ENCODE assay signal across 16 mouse cellular contexts in genomic region chr12:83925160-83925703, GRCm38 (mm10). TPM values are rescaled to one million over a fixed set of nuclear protein-coding genes. Genes with fewer than 3 reads are reported as not detected.
DNase-seq lines count a peak whose midpoint lies in the region; ATAC-seq and TF ChIP-seq lines count a peak whose summit lies in the region.
"Had no signal": no experiment of that assay in that cellular context is flagged by ENCODE, and none has a peak within 500 bp of the region (broad histone marks: within the 10 kb centered on the region; RNA-seq: fewer than 3 reads in every experiment).

No protein-coding gene starts in this region.

- H3K4me1 ChIP-seq in heart, embryonic 13.5 days: peaks cover 70% of the 10 kb centered on the region
- peaks cover 41% of the 10 kb centered on the region for H3K4me1 ChIP-seq in heart, embryonic 16.5 days (ENCODE audit: control insufficient read depth, insufficient read depth, low read length)
- peaks cover 16% of the 10 kb centered on the region; the same call in 1 of the 2 replicates for H3K4me1 ChIP-seq in kidney, embryonic 14.5 days (ENCODE audit: control insufficient read depth, insufficient read depth, low read length)
- peaks cover 2 to 18% of the 10 kb centered on the region in 2 experiments; a peak in 3 of 4 replicates for H3K4me1 ChIP-seq in liver, embryonic 14.5 days (replicated peaks; ENCODE audit: control insufficient read depth in 2 of 2, insufficient read depth in 2 of 2, low read length in 1 of 2)
- H3K4me1 ChIP-seq in forebrain, embryonic 16.5 days (replicated peaks; ENCODE audit: control insufficient read depth, insufficient read depth, low read length): peaks cover 10% of the 10 kb centered on the region

- ATAC-seq in heart, embryonic 13.5 days (ENCODE audit: extremely low read depth, insufficient number of reproducible peaks, low FRiP score, low TSS enrichment): no peak
- no peak for ATAC-seq in heart, embryonic 16.5 days (replicated peaks; ENCODE audit: extremely low read depth, insufficient read depth, low FRiP score)
- no peak for ATAC-seq in kidney, embryonic 14.5 days (ENCODE audit: low FRiP score, low TSS enrichment)
- no peak for ATAC-seq in liver, embryonic 14.5 days (ENCODE audit: insufficient read depth)
- ATAC-seq in forebrain, embryonic 16.5 days: no peak
- ATAC-seq in inflammation-experienced regulatory T-cells, adult 6 months: no peak
- ATAC-seq: forebrain, embryonic 13.5 days; midbrain, embryonic 13.5 days had no signal

- 31% methylated on average over 7 of the region's 7 CpGs for WGBS in heart, embryonic 13.5 days
- WGBS in heart, embryonic 16.5 days: 36% methylated on average over 7 of the region's 7 CpGs
- WGBS in kidney, embryonic 14.5 days: 60% methylated on average over 7 of the region's 7 CpGs
- WGBS in liver, embryonic 14.5 days (ENCODE audit: insufficient replicate concordance): 57% methylated on average over 7 of the region's 7 CpGs
- WGBS in forebrain, embryonic 16.5 days: 59% methylated on average over 7 of the region's 7 CpGs

- H3K9ac ChIP-seq in heart, embryonic 13.5 days: peak overlapping the region; percentile 67
- H3K9ac ChIP-seq in heart, embryonic 16.5 days (ENCODE audit: low read length): peak overlapping the region; percentile 54; the same call in 1 of the 2 replicates
- H3K9ac ChIP-seq in kidney, embryonic 14.5 days (ENCODE audit: low read depth, low read length): no peak overlapping the region
- no peak overlapping the region for H3K9ac ChIP-seq in liver, embryonic 14.5 days (replicated peaks)
- no peak overlapping the region for H3K9ac ChIP-seq in forebrain, embryonic 16.5 days (replicated peaks; ENCODE audit: low read depth, low read length)
- H3K9ac ChIP-seq: forebrain, embryonic 13.5 days; limb, embryonic 15.5 days; midbrain, embryonic 13.5 days; neural tube, embryonic 12.5 days had no signal

- DNase-seq in heart, postnatal 14 days: no peak
- no peak for DNase-seq in liver, embryonic 14.5 days (ENCODE audit: low read depth in 3 of 3, low spot score in 3 of 3)
- DNase-seq in spleen, postnatal 10 days (ENCODE audit: low spot score in 2 of 2): no peak
- DNase-seq: cerebellum, postnatal 36 days; gastrocnemius, postnatal 25 days; thymus, postnatal 36 days had no signal

- H3K36me3 ChIP-seq in heart, embryonic 13.5 days: no peaks in the 10 kb centered on the region
- no peaks in the 10 kb centered on the region for H3K36me3 ChIP-seq in heart, embryonic 16.5 days (ENCODE audit: control insufficient read depth, insufficient read depth)
- H3K36me3 ChIP-seq in kidney, embryonic 14.5 days (ENCODE audit: control insufficient read depth, insufficient read depth, low read length): no peaks in the 10 kb centered on the region
- H3K36me3 ChIP-seq in liver, embryonic 14.5 days (replicated peaks; ENCODE audit: control insufficient read depth, insufficient read depth, low read depth): no peaks in the 10 kb centered on the region
- no peaks in the 10 kb centered on the region for H3K36me3 ChIP-seq in forebrain, embryonic 16.5 days (ENCODE audit: control insufficient read depth, insufficient read depth)
- H3K36me3 ChIP-seq: limb, embryonic 15.5 days; midbrain, embryonic 13.5 days; neural tube, embryonic 12.5 days had no signal

- H3K27me3 ChIP-seq in heart, embryonic 13.5 days (replicated peaks): no peaks in the 10 kb centered on the region
- no peaks in the 10 kb centered on the region for H3K27me3 ChIP-seq in heart, embryonic 16.5 days (ENCODE audit: control insufficient read depth, insufficient read depth, low read length)
- H3K27me3 ChIP-seq in kidney, embryonic 14.5 days (ENCODE audit: control insufficient read depth, insufficient read depth, low read length): no peaks in the 10 kb centered on the region
- no peaks in the 10 kb centered on the region for H3K27me3 ChIP-seq in liver, embryonic 14.5 days (ENCODE audit: control insufficient read depth, insufficient read depth, low read length)
- no peaks in the 10 kb centered on the region for H3K27me3 ChIP-seq in forebrain, embryonic 16.5 days (replicated peaks; ENCODE audit: control insufficient read depth, insufficient read depth, low read length)
- H3K27me3 ChIP-seq: forebrain, embryonic 13.5 days; limb, embryonic 15.5 days; midbrain, embryonic 13.5 days; neural tube, embryonic 12.5 days had no signal

- intact Hi-C loops in heart, postnatal 14 days (cut with DNase I): no loop called here

- H3K9me3 ChIP-seq in heart, embryonic 13.5 days: no peaks in the 10 kb centered on the region
- no peaks in the 10 kb centered on the region for H3K9me3 ChIP-seq in heart, embryonic 16.5 days (replicated peaks; ENCODE audit: control insufficient read depth, low read length)
- H3K9me3 ChIP-seq in kidney, embryonic 14.5 days (ENCODE audit: control insufficient read depth, low read length): no peaks in the 10 kb centered on the region
- H3K9me3 ChIP-seq in liver, embryonic 14.5 days (ENCODE audit: control insufficient read depth, low read length): no peaks in the 10 kb centered on the region
- no peaks in the 10 kb centered on the region for H3K9me3 ChIP-seq in forebrain, embryonic 16.5 days (ENCODE audit: control insufficient read depth, low read length)
- H3K9me3 ChIP-seq: forebrain, embryonic 13.5 days; limb, embryonic 15.5 days; midbrain, embryonic 13.5 days; neural tube, embryonic 12.5 days had no signal

- H3K27ac ChIP-seq in heart, embryonic 13.5 days (replicated peaks): peak overlapping the region; percentile 82
- peak overlapping the region; percentile 1; the same call in 1 of the 2 replicates for H3K27ac ChIP-seq in heart, embryonic 16.5 days (ENCODE audit: low read length)
- peak overlapping the region; percentile 52; the same call in 1 of the 2 replicates for H3K27ac ChIP-seq in kidney, embryonic 14.5 days (ENCODE audit: low read depth, low read length)
- H3K27ac ChIP-seq in liver, embryonic 14.5 days: no peak overlapping the region
- H3K27ac ChIP-seq in forebrain, embryonic 16.5 days (ENCODE audit: low read length): no peak overlapping the region
- H3K27ac ChIP-seq: forebrain, embryonic 13.5 days; limb, embryonic 15.5 days; midbrain, embryonic 13.5 days; neural tube, embryonic 12.5 days had no signal

- H3K4me3 ChIP-seq in heart, embryonic 13.5 days: peak overlapping the region; percentile 20; the same call in 1 of the 2 replicates
- H3K4me3 ChIP-seq in heart, embryonic 16.5 days (ENCODE audit: low read length): no peak overlapping the region
- no peak overlapping the region for H3K4me3 ChIP-seq in kidney, embryonic 14.5 days (ENCODE audit: low read length)
- H3K4me3 ChIP-seq in liver, embryonic 14.5 days (ENCODE audit: insufficient read depth in 1 of 2, low read depth in 2 of 2, low read length in 2 of 2): no peak overlapping the region
- H3K4me3 ChIP-seq in forebrain, embryonic 16.5 days (replicated peaks; ENCODE audit: low read length): no peak overlapping the region
- H3K4me3 ChIP-seq: forebrain, embryonic 13.5 days; limb, embryonic 15.5 days; midbrain, embryonic 13.5 days; neural tube, embryonic 12.5 days had no signal

- TF ChIP-seq CTCF in liver, embryonic 14.5 days (IDR thresholded peaks at IDR 0.05; ENCODE audit: low read depth): no peak

- no peak for TF ChIP-seq EP300 in liver, embryonic 14.5 days (IDR thresholded peaks at IDR 0.05; ENCODE audit: low read depth)

- H3K4me2 ChIP-seq in heart, embryonic 13.5 days: peak overlapping the region; percentile 57
- H3K4me2 ChIP-seq in heart, embryonic 16.5 days (ENCODE audit: low read depth, low read length): peak overlapping the region; percentile 42
- H3K4me2 ChIP-seq in kidney, embryonic 14.5 days (replicated peaks; ENCODE audit: low read depth, low read length): no peak overlapping the region
- peak overlapping the region; percentile 22 for H3K4me2 ChIP-seq in liver, embryonic 14.5 days (ENCODE audit: low read depth)
- H3K4me2 ChIP-seq in forebrain, embryonic 16.5 days (ENCODE audit: low read length): no peak overlapping the region
- H3K4me2 ChIP-seq: forebrain, embryonic 13.5 days; limb, embryonic 15.5 days; midbrain, embryonic 13.5 days; neural tube, embryonic 12.5 days had no signal

RNA-seq across cellular contexts. Expression of gene Numb, which starts 3.5 kb away (rescaled TPM):
- 28.1 and 32.2 TPM in 2 replicates for polyA plus RNA-seq in heart, embryonic 13.5 days (2015; fragmentation: Nextera tagmentation; extraction: Ambion mirVana)
- 10 to 100 TPM; 37.2 to 38.0 TPM for total RNA-seq in heart, postnatal 14 days (2021)
- 30.4 and 30.6 TPM in 2 replicates for polyA plus RNA-seq in heart, embryonic 16.5 days (2015; fragmentation: Nextera tagmentation; extraction: Ambion mirVana)
- 26.4 and 34.1 TPM in 2 replicates for polyA plus RNA-seq in kidney, embryonic 14.5 days (2014; fragmentation: Nextera tagmentation; extraction: Ambion mirVana)
- 13.1 and 14.0 TPM in 2 replicates for polyA plus RNA-seq in liver, embryonic 14.5 days (2012; rRNA removed)
- polyA plus RNA-seq in liver, embryonic 14.5 days (2014; fragmentation: Nextera tagmentation; extraction: Ambion mirVana): 9.7 and 11.3 TPM in 2 replicates
- 16.3 and 19.2 TPM in 2 replicates for polyA plus RNA-seq in forebrain, embryonic 16.5 days (2015; fragmentation: Nextera tagmentation; extraction: Ambion mirVana)
- polyA plus RNA-seq in inflammation-experienced regulatory T-cells, adult 6 months (2017; shearing (Covaris generic)): 10 to 100 TPM; 30.5 to 42.4 (median 37.2) TPM

RNA-seq across cellular contexts. Expression of gene Riox1, which starts 25.2 kb away (rescaled TPM):
- 8.3 and 8.7 TPM in 2 replicates for polyA plus RNA-seq in heart, embryonic 13.5 days (2015; fragmentation: Nextera tagmentation; extraction: Ambion mirVana)
- total RNA-seq in heart, postnatal 14 days (2021): 1 to 10 TPM; 5.0 to 5.9 TPM
- polyA plus RNA-seq in heart, embryonic 16.5 days (2015; fragmentation: Nextera tagmentation; extraction: Ambion mirVana): 7.9 TPM in 2 replicates
- 14.1 and 16.2 TPM in 2 replicates for polyA plus RNA-seq in kidney, embryonic 14.5 days (2014; fragmentation: Nextera tagmentation; extraction: Ambion mirVana)
- polyA plus RNA-seq in liver, embryonic 14.5 days (2012; rRNA removed): 7.8 and 8.1 TPM in 2 replicates
- polyA plus RNA-seq in liver, embryonic 14.5 days (2014; fragmentation: Nextera tagmentation; extraction: Ambion mirVana): 6.8 and 7.3 TPM in 2 replicates
- 9.3 and 9.7 TPM in 2 replicates for polyA plus RNA-seq in forebrain, embryonic 16.5 days (2015; fragmentation: Nextera tagmentation; extraction: Ambion mirVana)
- polyA plus RNA-seq in inflammation-experienced regulatory T-cells, adult 6 months (2017; shearing (Covaris generic)): 1 to 10 TPM; 1.3 to 2.2 (median 2.0) TPM

RNA-seq across cellular contexts. Expression of gene Heatr4, which starts 59.4 kb away (rescaled TPM):
- polyA plus RNA-seq in heart, embryonic 13.5 days (2015; fragmentation: Nextera tagmentation; extraction: Ambion mirVana): not detected in 2 replicates
- total RNA-seq in heart, postnatal 14 days (2021): not detected
- not detected in 2 replicates for polyA plus RNA-seq in heart, embryonic 16.5 days (2015; fragmentation: Nextera tagmentation; extraction: Ambion mirVana)
- not detected in 2 replicates for polyA plus RNA-seq in kidney, embryonic 14.5 days (2014; fragmentation: Nextera tagmentation; extraction: Ambion mirVana)
- not detected in 2 replicates for polyA plus RNA-seq in liver, embryonic 14.5 days (2012; rRNA removed)
- polyA plus RNA-seq in liver, embryonic 14.5 days (2014; fragmentation: Nextera tagmentation; extraction: Ambion mirVana): not detected in 2 replicates
- polyA plus RNA-seq in forebrain, embryonic 16.5 days (2015; fragmentation: Nextera tagmentation; extraction: Ambion mirVana): not detected in 2 replicates
- polyA plus RNA-seq in inflammation-experienced regulatory T-cells, adult 6 months (2017; shearing (Covaris generic)): not detected
- total RNA-seq: gastrocnemius, postnatal 25 days had no signal
- polyA plus RNA-seq: embryonic facial prominence, embryonic 14.5 days; limb, embryonic 15.5 days; midbrain, embryonic 13.5 days; neural tube, embryonic 12.5 days had no signal

Comparison
In these comparisons a context has a peak if more than half of its experiments do, and no peak if none do; other contexts are left out.
1. H3K27ac ChIP-seq: peak in heart, embryonic 13.5 days (single experiment), heart, embryonic 16.5 days (single experiment) and kidney, embryonic 14.5 days (single experiment); none in liver, embryonic 14.5 days (single experiment) and forebrain, embryonic 16.5 days (single experiment).
2. H3K4me2 ChIP-seq: peak in heart, embryonic 13.5 days (single experiment), heart, embryonic 16.5 days (single experiment) and liver, embryonic 14.5 days (single experiment); none in kidney, embryonic 14.5 days (single experiment) and forebrain, embryonic 16.5 days (single experiment).
3. H3K9ac ChIP-seq: peak in heart, embryonic 13.5 days (single experiment) and heart, embryonic 16.5 days (single experiment); none in kidney, embryonic 14.5 days (single experiment), liver, embryonic 14.5 days (single experiment) and forebrain, embryonic 16.5 days (single experiment).